Mouse (Mus musculus) CH12F3 (cell line): ENCODE data around the gene Vmn1r194.
"Not testable (repeated sequence)": the region's sequence is repeated elsewhere in the genome, so short reads cannot be mapped to it uniquely, and the experiment has no call there.

Experiments
- in situ Hi-C: fragments of 300-500 bp; cut with MboI; formaldehyde crosslinking; loops from 2 replicates; pipeline ENCODE4 v1.14.3; 2020; ENCODE audit warnings: low sequenced_read_pairs

Vmn1r194 gene

GRCm38 (mm10) chr13:22243915-22244314 is at the start of gene Vmn1r194:
TSS of gene Vmn1r194 (plus strand) at chr13:22244215.
- in situ Hi-C loops = no loop called here

GRCm38 (mm10) chr13:22223060-22223459 is 21.0 kb upstream of the Vmn1r194 start, which contains the start of gene Vmn1r193:
TSS of gene Vmn1r193 (minus strand) at chr13:22223160.
- in situ Hi-C loops = not testable (repeated sequence)

- in situ Hi-C loops = not testable (repeated sequence)
Observed at GRCm38 (mm10) chr13:22270222-22270621, 26.2 kb downstream of the Vmn1r194 start, which contains the start of gene Vmn1r195. TSS of gene Vmn1r195 (plus strand) at chr13:22270522.

DNA sequence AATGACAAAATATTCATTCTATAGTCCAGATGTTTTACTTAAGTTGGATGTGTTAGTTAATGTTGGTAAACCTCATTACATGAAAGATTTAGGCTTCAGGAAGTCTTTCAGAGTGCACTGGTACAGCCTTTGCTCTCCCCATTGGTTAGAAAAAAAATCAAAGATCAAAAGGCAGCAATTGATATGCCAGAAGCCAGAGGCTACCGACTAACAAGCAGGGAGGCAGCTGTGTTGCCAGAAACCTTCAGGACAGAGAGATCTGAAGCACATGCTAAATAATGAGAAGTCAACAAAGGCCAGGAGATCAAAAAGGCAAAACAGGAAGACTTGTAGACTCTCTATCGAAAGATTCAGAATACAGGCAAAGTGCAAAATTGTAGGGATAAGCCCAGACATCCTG is 27.7 kb downstream of the Vmn1r194 start:
- in situ Hi-C loops = no loop called here

DNA sequence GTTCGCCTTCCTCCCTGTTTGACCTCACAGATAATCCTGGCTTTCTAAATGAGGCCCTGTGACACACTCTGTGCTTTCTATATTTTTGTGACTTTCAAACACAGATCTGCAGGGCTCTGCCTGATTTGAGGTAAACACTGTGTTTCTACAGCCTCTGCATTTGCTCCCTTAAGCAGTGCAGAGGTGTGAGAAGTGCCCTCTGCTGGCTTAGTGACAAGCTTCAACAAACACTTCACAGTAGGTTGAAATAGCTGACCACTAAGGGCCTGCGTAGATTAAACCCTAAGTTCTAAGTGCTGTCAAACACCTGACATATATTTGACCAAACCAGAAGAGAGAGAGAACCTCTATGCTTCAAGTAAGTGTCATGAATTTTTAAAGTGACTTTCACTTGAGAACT is 40.6 kb downstream of the Vmn1r194 start:
- in situ Hi-C loops = no loop called here

- in situ Hi-C loops = no loop called here
Observed at GRCm38 (mm10) chr13:22289620-22290019, 45.6 kb downstream of the Vmn1r194 start, which contains the start of gene Vmn1r196. TSS of gene Vmn1r196 (plus strand) at chr13:22289920.
